Mouse (Mus musculus) spleen, postnatal 10 days (tissue): ENCODE measurements around the gene Celf1.

ENCODE experiments used
- DNase-seq, 2 experiments: peaks; one replicate each; pipeline ENCODE4 v3.0.0; 2021 to 2022; ENCODE audit warnings: low spot score in 2 of 2

The Celf1 gene

DNA sequence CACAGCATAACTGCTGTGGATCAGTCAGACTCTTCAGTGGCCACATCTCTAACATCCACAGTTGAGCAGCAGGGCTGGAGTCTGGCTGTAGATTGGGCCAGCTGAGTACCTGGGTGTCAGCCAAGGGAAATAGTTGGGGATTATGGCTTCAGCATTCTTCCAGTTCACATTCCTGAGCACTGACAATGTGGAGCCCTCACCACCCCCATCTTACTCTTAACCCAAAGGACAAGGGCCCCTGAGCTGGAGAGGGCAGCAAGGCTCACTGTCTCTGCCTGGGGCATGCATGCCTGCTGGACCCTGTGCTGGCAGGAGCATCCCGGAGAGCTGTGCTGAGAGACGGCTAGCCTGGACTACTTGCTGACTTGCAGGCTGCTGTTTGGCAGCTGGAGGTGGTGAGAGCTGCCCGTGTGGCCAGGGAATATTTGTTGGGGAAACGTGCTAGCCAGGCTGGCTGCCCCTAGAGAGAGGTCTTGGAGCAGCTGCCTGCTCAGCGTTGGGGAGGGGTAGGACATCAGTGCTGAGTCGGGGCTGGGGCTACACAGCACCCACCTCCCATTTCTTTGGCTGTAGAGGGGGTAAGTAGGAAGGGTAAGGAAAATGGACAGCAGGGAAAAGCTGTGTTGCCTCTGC, 121.8 kb downstream of the Celf1 start:
- DNase-seq: no peak

DNA sequence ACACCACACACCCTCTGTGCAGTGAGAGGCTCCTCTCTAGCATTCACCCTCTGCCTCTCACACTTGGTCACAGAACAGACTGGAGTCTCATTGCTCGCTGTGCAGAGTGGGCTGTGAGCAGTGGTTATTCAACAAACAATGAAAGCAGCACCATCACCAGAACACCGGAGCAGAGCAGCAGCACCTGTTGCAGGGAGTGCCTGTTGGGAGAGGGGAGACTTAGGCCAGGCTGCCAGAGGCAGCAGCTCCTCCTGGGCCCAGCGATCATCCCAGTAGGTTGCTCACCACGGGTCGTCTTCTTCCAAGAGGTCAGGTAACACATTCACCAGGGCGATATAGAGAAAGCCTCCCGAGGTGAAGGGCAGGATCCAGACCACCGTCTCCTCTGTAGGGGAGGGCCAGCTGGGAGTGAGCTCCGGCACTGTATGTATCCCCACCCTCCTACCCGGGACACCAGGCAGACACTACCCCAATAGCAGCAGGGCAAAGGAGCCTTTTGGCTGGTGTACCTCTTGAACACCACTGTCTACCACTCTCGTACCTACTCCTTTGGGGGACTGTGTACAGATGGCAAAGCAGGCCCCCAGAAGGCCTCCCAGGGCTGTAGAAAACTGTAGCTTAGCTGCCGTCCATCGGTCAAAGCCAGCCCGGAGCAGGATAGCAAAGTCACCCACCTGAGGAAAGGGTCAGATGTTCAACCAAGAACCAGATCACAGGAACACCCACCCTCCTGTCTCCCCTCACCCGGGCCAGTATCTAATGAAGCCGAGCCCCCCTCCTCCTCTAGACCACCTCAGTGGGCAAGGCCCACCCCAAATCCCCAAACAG, 122.8 kb downstream of the Celf1 start:
- no peak for DNase-seq

DNA sequence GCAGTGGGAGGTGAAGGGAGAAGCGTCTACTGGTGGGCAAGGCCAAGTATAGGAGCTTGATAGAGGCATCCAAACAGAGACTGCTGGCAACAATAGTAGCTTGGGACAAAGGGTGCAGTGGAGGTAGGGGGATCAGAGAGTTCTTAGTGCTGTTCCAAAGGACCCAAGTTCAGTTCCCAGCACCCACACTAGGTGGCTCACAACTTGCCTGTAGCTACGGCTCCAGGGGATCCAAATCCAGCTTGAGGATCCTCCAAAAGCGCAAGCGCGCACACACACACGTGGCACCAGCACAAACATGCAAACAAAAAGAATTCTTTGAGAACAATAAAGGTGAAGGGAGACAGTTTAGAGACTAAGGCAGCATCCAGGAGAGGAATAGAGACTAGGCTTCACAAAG, 124.0 kb downstream of the Celf1 start:
- no peak for DNase-seq

DNA sequence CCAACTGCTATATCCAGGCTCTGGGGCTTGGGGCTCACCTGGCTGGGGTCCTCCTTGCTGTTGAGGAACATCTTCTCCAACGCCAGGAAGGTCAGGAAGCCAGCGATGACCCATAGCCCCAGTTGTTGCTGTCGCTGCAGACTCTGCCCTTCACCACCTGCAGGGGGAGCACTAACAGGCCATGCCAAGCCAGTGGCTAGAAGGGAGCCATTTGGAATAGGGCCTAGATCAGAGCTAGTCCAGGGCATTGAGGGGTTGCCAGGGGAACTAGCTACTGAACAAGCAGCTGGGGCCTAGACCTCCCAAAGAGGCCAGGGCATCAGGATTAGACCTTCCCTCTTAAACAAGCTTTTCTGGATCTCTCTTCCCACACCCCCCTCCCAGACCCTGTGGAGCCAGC, 125.4 kb downstream of the Celf1 start:
- DNase-seq: peak in 1 of 2 experiments; percentile 73

DNA sequence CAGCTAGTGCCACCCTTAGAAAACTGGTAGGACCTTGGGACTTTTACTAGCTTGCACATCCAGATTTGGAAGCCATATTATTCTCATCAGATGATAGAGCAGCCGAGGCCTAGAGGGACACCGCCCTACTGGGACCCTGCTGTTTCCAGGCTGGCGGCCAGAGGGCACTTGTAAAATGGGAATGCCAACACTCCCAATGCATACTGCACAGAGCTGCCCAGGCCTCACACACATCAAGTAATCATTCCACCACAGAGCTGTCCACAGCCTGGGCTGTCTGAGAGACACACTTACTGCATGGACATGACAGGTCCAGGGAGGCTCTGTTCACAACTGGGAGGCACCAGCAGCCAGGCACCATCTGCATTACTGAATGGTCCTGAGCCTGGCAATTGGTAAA, 126.3 kb downstream of the Celf1 start:
- DNase-seq: no peak

DNA sequence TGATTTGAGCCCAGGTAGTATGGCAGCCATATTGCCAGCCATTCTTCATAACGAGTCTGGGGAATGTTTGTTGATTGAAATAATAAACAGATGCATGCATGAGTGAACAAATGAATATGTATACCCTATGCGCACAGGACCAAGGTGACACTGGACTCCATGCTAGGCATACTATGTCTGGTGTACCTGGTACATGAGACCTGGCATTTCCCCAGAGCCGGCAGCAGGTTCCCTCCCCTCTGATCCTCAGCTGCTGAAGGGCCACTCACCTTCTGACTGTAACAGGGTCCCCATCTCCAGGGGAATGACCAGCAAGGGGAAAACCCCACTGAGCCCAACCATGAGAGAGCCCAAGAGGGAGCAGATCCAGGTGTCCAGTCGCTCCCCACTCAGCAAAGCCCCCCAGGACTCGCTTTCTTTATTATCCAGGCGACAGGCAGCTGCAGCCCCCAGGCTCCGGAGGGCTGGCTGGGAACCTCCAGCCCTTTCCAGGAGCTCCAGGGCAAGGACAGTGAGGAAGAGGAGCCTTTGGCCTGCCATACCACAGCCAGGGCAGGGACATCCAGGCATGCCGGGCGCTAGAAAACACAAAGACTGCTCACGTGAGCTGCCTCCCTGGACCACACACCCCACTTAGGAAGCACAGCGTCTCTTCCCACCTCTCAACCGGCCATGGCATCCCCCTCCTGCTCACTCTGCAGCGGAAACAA, 128.1 kb downstream of the Celf1 start:
- DNase-seq: no peak

DNA sequence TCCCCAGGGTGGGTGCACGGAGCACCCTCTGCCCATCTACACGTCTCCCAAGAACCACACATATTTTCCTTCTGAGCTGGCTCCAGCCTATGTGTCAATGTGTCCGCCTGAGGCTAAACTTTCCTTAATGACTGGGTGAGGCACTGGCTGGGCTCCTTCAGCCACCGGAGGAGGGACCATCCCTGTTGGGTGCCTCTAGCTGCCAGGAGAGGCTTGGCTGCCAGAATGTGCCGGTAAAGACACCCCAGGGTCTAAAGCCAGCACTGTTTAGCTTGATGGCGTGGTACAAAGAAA, 128.6 kb downstream of the Celf1 start:
- DNase-seq: no peak
